Mouse (Mus musculus) lung, embryonic 14.5 days (tissue): ENCODE measurements around the gene Hk2. TPM values are rescaled to one million over a fixed set of nuclear protein-coding genes. Genes with fewer than 3 reads are reported as not detected.

Source experiments
- ATAC-seq: fragments of 200-750 bp; cut with Nextera tagmentation; 2 replicates; pipeline ENCODE4 v1.8.0; 2017; ENCODE audit warnings: mild to moderate bottlenecking, moderate TSS enrichment, moderate library complexity; ENCODE audit not compliant: insufficient read depth
- DNase-seq: peaks from one replicate; pipeline ENCODE4 v3.0.0-alpha.2; 2015
- H3K27ac ChIP-seq: fragments of 300-500 bp; sonication (generic); 2 replicates; pipeline ENCODE4 v1.5.1; 2014; ENCODE audit warnings: low read depth, mild to moderate bottlenecking, moderate library complexity
- H3K27me3 ChIP-seq: fragments of 300-500 bp; sonication (generic); 2 replicates; pipeline ENCODE4 v1.6.1; 2014; ENCODE audit warnings: low read length, control low read depth; ENCODE audit not compliant: insufficient read depth
- H3K36me3 ChIP-seq: fragments of 300-500 bp; sonication (generic); 2 replicates; pipeline ENCODE4 v1.6.1; 2014; ENCODE audit warnings: control low read depth; ENCODE audit not compliant: insufficient read depth
- H3K4me1 ChIP-seq: fragments of 300-500 bp; sonication (generic); 2 replicates; pipeline ENCODE4 v1.6.1; 2014; ENCODE audit warnings: antibody characterized with exemption, control low read depth; ENCODE audit not compliant: insufficient read depth
- H3K4me2 ChIP-seq: fragments of 300-500 bp; sonication (generic); 2 replicates; pipeline ENCODE4 v1.6.1; 2014; ENCODE audit warnings: mild to moderate bottlenecking
- H3K4me3 ChIP-seq: fragments of 300-500 bp; sonication (generic); 2 replicates; pipeline ENCODE4 v1.5.1; 2014; ENCODE audit warnings: low read depth, low read length
- H3K9ac ChIP-seq: fragments of 300-500 bp; sonication (generic); 2 replicates; pipeline ENCODE4 v1.6.1; 2014
- H3K9me3 ChIP-seq: fragments of 300-500 bp; sonication (generic); 2 replicates; pipeline ENCODE4 v1.6.1; 2016; ENCODE audit warnings: low read depth, low read length, control low read depth
- CTCF ChIP-seq: IDR thresholded peaks from 2 replicates; pipeline ENCODE4 v1.5.1; 2016; ENCODE audit warnings: antibody characterized with exemption, low read depth
- WGBS: fragments of 180-500 bp; shearing (Covaris S2); extraction: QIAGEN DNeasy Blood & Tissue Kit; methylation state at CpG from one replicate; pipeline ENCODE4 v1.1.7; 2014; 5-methylcytosine and 5-hydroxymethylcytosine counted together
- polyA plus RNA-seq: library from polyadenylated mRNA; unstranded; fragments of >200 nt; fragmentation: Nextera tagmentation; extraction: Ambion mirVana; gene quantifications from 2 replicates; pipeline ENCODE4 v1.2.1, GENCODE M21; 2014

Gene Hk2
- polyA plus RNA-seq, 1 experiment from 2014 or later: 22.4 TPM

- Histone ChIP-seq H3K4me2 (peak overlapping the region; percentile 88), H3K9me3 (no peaks in the 10 kb centered on the region), H3K4me3 (0 out of 2 replicates have a peak overlapping the region, but pooled peaks have one; percentile 65), H3K27me3 (no peaks in the 10 kb centered on the region), H3K36me3 (no peaks in the 10 kb centered on the region), H3K27ac (no peak overlapping the region), H3K4me1 (peaks cover 5% of the 10 kb centered on the region; the same call in 1 of the 2 replicates), H3K9ac (no peak overlapping the region)
- DNase-seq: no peak
- ATAC-seq: no peak
- WGBS: 40% methylated on average over 9 of the region's 9 CpGs
- TF ChIP-seq CTCF: no peak
These were observed 3.2 kb downstream of the Hk2 start for GRCm38 (mm10) chr6:82771059-82771458.

DNA sequence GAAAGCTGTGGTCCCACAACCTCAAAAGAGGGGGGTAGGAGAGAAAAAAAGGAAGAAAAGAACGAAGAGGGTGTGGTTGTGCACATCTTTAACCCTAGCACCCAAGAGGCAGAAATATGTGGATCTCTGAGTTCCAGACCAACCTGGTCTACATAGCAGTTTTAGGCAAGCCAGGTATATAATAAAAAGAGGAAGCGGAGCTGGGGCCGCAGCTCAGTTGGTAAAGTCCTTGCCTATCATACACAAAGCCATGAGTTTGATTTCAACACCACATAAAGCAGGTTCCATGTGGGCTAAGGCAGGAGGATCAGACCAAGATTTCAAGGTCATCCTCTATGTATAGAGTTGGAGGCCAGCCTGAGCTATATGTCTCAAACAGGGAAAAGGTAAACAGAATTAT, 4.0 kb downstream of the Hk2 start:
- Histone ChIP-seq H3K9me3 (no peaks in the 10 kb centered on the region), H3K27me3 (no peaks in the 10 kb centered on the region), H3K4me3 (no peak overlapping the region), H3K27ac (no peak overlapping the region), H3K4me1 (peaks cover 5% of the 10 kb centered on the region; the same call in 1 of the 2 replicates), H3K9ac (no peak overlapping the region), H3K4me2 (peak overlapping the region; percentile 88; the same call in 1 of the 2 replicates), H3K36me3 (no peaks in the 10 kb centered on the region)
- no peak for ATAC-seq
- WGBS: 76% methylated on average over 3 of the region's 3 CpGs
- no peak for DNase-seq
- TF ChIP-seq CTCF: no peak

DNA sequence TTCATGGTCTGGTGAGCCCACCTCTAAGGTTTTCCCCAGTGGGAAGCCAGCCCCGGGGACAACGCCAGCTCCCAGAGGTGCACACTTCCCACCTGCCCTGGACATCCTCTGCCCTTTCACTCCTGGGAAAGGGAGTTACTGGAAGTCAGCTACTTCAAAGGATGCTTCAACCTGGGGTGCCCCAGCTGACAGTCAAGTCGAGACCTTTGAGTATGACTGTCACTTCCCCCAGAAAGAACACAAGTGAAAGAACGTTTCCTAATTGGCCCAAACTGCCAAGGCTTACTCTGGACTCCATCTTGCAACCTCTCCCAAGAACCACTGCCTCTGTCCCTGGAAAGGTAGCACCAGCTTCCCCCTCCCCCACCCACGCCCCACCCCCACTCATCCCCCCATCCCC, 4.5 kb downstream of the Hk2 start:
- Histone ChIP-seq H3K4me2 (no peak overlapping the region), H3K4me3 (no peak overlapping the region), H3K27ac (no peak overlapping the region), H3K27me3 (no peaks in the 10 kb centered on the region), H3K36me3 (no peaks in the 10 kb centered on the region), H3K9me3 (no peaks in the 10 kb centered on the region), H3K9ac (no peak overlapping the region), H3K4me1 (peaks cover 5% of the 10 kb centered on the region; the same call in 1 of the 2 replicates)
- ATAC-seq (no peak), DNase-seq (no peak)
- 45% methylated on average over 5 of the region's 5 CpGs for WGBS
- TF ChIP-seq CTCF: no peak

- no peak overlapping the region for H3K9ac ChIP-seq
- TF ChIP-seq CTCF: no peak
- no peaks in the 10 kb centered on the region for H3K27me3 ChIP-seq
- peaks cover 14% of the 10 kb centered on the region for H3K4me1 ChIP-seq
- no peak overlapping the region for H3K4me3 ChIP-seq
- H3K27ac ChIP-seq: no peak overlapping the region
- WGBS: 84% methylated on average over 12 of the region's 12 CpGs
- no peak for DNase-seq
- H3K9me3 ChIP-seq: no peaks in the 10 kb centered on the region
- no peaks in the 10 kb centered on the region for H3K36me3 ChIP-seq
- ATAC-seq: no peak
- no peak overlapping the region for H3K4me2 ChIP-seq
These were observed 6.3 kb downstream of the Hk2 start for GRCm38 (mm10) chr6:82767734-82768586.

- Histone ChIP-seq H3K4me1 (peaks cover 20% of the 10 kb centered on the region), H3K9me3 (no peaks in the 10 kb centered on the region), H3K4me2 (no peak overlapping the region), H3K27me3 (no peaks in the 10 kb centered on the region), H3K4me3 (no peak overlapping the region), H3K36me3 (no peaks in the 10 kb centered on the region), H3K27ac (no peak overlapping the region), H3K9ac (no peak overlapping the region)
- ATAC-seq: no peak
- WGBS: 65% methylated on average over 4 of the region's 4 CpGs
- no peak for DNase-seq
- TF ChIP-seq CTCF: no peak
These were observed 7.6 kb downstream of the Hk2 start for GRCm38 (mm10) chr6:82766636-82767035.

DNA sequence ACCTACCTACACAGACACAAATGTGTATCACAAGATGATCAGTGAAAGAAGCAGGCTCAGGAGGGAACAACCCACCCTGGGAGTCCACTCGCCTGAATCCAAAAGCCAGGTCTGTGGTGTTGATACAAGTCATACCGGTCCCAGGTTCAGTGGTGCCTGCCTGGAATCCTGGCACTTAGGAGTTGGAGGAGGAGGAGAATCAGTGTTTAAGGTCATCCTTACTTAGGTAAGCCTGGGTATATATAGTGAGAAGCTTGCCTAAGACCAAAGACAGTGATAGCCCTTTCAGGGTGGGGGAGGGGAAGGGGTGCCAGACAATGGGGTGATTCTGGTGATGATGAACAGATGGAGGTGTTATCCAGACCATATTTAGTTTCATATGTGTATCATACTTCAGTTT, 9.0 kb downstream of the Hk2 start:
- H3K9ac ChIP-seq: no peak overlapping the region
- DNase-seq (no peak), ATAC-seq (no peak)
- no peaks in the 10 kb centered on the region for H3K27me3 ChIP-seq
- 90% methylated on average over 2 of the region's 2 CpGs for WGBS
- no peak overlapping the region for H3K4me3 ChIP-seq
- H3K4me1 ChIP-seq: peaks cover 16% of the 10 kb centered on the region
- no peak overlapping the region for H3K4me2 ChIP-seq
- H3K27ac ChIP-seq: no peak overlapping the region; the same call in 1 of the 2 replicates
- TF ChIP-seq CTCF: no peak
- no peaks in the 10 kb centered on the region for H3K9me3 ChIP-seq
- H3K36me3 ChIP-seq: no peaks in the 10 kb centered on the region

DNA sequence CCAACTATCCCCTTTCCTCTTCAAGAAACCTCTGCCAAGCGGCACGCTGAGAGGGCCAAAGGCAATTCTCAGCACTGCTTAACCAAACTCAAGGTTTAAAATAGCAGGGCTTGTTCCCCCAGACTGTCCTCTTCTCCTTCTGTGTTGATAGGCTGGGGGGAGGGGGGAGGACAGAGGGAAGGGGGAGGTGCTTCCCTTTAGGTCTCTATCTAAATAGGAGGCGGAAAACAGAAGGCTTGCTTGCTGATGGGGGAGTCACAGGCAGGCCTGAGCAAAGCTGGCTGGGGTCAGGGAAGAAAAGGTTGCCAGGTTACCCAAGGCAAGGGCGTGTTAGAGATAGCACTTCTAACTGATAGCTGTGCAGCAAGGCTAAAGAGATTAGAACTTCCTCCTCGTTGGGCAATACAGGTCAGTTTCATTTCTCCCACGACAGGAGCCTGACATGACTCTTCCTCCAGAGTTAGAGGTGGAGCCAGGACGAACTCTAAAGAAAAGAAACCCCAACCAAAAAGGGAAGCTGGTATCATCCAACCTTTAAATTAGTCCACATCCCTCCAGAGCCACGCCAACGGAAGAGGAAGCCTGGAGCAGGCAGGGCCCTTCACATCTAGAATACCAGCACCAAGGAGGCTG, 10.3 kb downstream of the Hk2 start:
- Histone ChIP-seq H3K9me3 (no peaks in the 10 kb centered on the region), H3K4me3 (no peak overlapping the region), H3K27ac (peak overlapping the region; percentile 44; the same call in 1 of the 2 replicates), H3K9ac (no peak overlapping the region), H3K4me2 (peak overlapping the region; percentile 23; the same call in 1 of the 2 replicates), H3K27me3 (no peaks in the 10 kb centered on the region), H3K36me3 (peaks cover 7% of the 10 kb centered on the region; the same call in 1 of the 2 replicates), H3K4me1 (peaks cover 16% of the 10 kb centered on the region)
- 19% methylated on average over 9 of the region's 9 CpGs for WGBS
- TF ChIP-seq CTCF: no peak
- ATAC-seq: peak; percentile 69; the same call in 1 of the 2 replicates
- peak; percentile 44 for DNase-seq
